Comparison of ENCODE assay signal across 10 mouse cellular contexts in genomic region chr5:139862759-139863158, GRCm38 (mm10). TPM values are rescaled to one million over a fixed set of nuclear protein-coding genes. Genes with fewer than 3 reads are reported as not detected.
DNase-seq lines count a peak whose midpoint lies in the region; ATAC-seq lines count a peak whose summit lies in the region.
"Had no signal": no experiment of that assay in that cellular context is flagged by ENCODE, and none has a peak within 500 bp of the region (broad histone marks: within the 10 kb centered on the region; RNA-seq: fewer than 3 reads in every experiment).

No protein-coding gene starts in this region.

- DNase-seq in forebrain, embryonic 10.5 days (ENCODE audit: extremely low spot score, low spot score), result no peak
- DNase-seq in right cerebral cortex, adult 18-20 months, result peak; percentile 24
- no peak for DNase-seq in right cerebral cortex, postnatal 25 days
- peak; percentile 17 for DNase-seq in heart, postnatal 25 days (ENCODE audit: low spot score)
- peak; percentile 85 for DNase-seq in lung, postnatal 36 days

- no peak overlapping the region for H3K9ac ChIP-seq in forebrain, embryonic 13.5 days

- 29% methylated on average over 4 of the region's 4 CpGs for WGBS in forebrain, embryonic 13.5 days
- WGBS in forebrain, embryonic 10.5 days, result 83% methylated on average over 4 of the region's 4 CpGs

- H3K4me2 ChIP-seq in forebrain, embryonic 13.5 days, result no peak overlapping the region

- ATAC-seq in forebrain, embryonic 13.5 days, result 0 out of 2 replicates have a peak, but pooled peaks have one; percentile 63
- no peak for ATAC-seq in inflammation-experienced regulatory T-cells, adult 6 months
- no peak for ATAC-seq in monocyte, adult 5-6 weeks (replicated peaks; ENCODE audit: insufficient number of reproducible peaks, low FRiP score, low TSS enrichment, poor library complexity, severe bottlenecking)

- H3K4me1 ChIP-seq in forebrain, embryonic 13.5 days, result peaks cover 23% of the 10 kb centered on the region
- H3K4me1 ChIP-seq in forebrain, embryonic 10.5 days, result peaks cover 18% of the 10 kb centered on the region

- no peaks in the 10 kb centered on the region for H3K27me3 ChIP-seq in forebrain, embryonic 13.5 days
- 0 out of 2 replicates have a peak, but pooled peaks cover 7% of the 10 kb centered on the region for H3K27me3 ChIP-seq in forebrain, embryonic 10.5 days (ENCODE audit: poor library complexity, severe bottlenecking)

- no peaks in the 10 kb centered on the region for H3K36me3 ChIP-seq in forebrain, embryonic 13.5 days (ENCODE audit: poor library complexity, severe bottlenecking)
- H3K36me3 ChIP-seq in forebrain, embryonic 10.5 days (replicated peaks), result no peaks in the 10 kb centered on the region

- peak overlapping the region; percentile 6; the same call in 1 of the 2 replicates for H3K27ac ChIP-seq in forebrain, embryonic 13.5 days
- H3K27ac ChIP-seq in forebrain, embryonic 10.5 days, result no peak overlapping the region

- intact Hi-C loops in heart, postnatal 25 days (cut with DNase I), result no loop called here

- no peaks in the 10 kb centered on the region for H3K9me3 ChIP-seq in forebrain, embryonic 13.5 days (replicated peaks)
- H3K9me3 ChIP-seq in forebrain, embryonic 10.5 days, result no peaks in the 10 kb centered on the region

- no peak overlapping the region for H3K4me3 ChIP-seq in forebrain, embryonic 13.5 days
- no peak overlapping the region for H3K4me3 ChIP-seq in forebrain, embryonic 10.5 days

RNA-seq across cellular contexts. Expression of gene Psmg3, which starts 36.1 kb away (rescaled TPM):
- polyA plus RNA-seq in forebrain, embryonic 13.5 days (2015; fragmentation: Nextera tagmentation; extraction: Ambion mirVana), result 85.5 and 88.5 TPM in 2 replicates
- polyA plus RNA-seq in forebrain, embryonic 10.5 days (2016; fragmentation: Nextera tagmentation; extraction: Ambion mirVana), result 99.7 and 103 TPM in 2 replicates
- 10 to 100 TPM; 10.2 to 11.1 TPM for total RNA-seq in heart, postnatal 25 days (2021)
- 10 to 100 TPM; 48.7 to 56.0 (median 50.0) TPM for polyA plus RNA-seq in inflammation-experienced regulatory T-cells, adult 6 months (2017; shearing (Covaris generic))
- 3.5 to 12.3 TPM (median 7.6 TPM) in 3 replicates for total RNA-seq in monocyte, adult 5-6 weeks (2017)

RNA-seq across cellular contexts. Expression of gene Gm26938, which starts 36.6 kb away (rescaled TPM):
- not detected in 2 replicates for polyA plus RNA-seq in forebrain, embryonic 13.5 days (2015; fragmentation: Nextera tagmentation; extraction: Ambion mirVana)
- polyA plus RNA-seq in forebrain, embryonic 10.5 days (2016; fragmentation: Nextera tagmentation; extraction: Ambion mirVana), result 0.31 TPM in 1 of 2 replicates, not detected in the other
- not detected for total RNA-seq in heart, postnatal 25 days (2021)
- not detected for polyA plus RNA-seq in inflammation-experienced regulatory T-cells, adult 6 months (2017; shearing (Covaris generic))
- not detected in 3 replicates for total RNA-seq in monocyte, adult 5-6 weeks (2017)
- polyA plus RNA-seq: small intestine, adult 2 months had no signal

RNA-seq across cellular contexts. Expression of gene Tmem184a, which starts 43.0 kb away (rescaled TPM):
- polyA plus RNA-seq in forebrain, embryonic 13.5 days (2015; fragmentation: Nextera tagmentation; extraction: Ambion mirVana), result 0.05 and 0.20 TPM in 2 replicates
- polyA plus RNA-seq in forebrain, embryonic 10.5 days (2016; fragmentation: Nextera tagmentation; extraction: Ambion mirVana), result 1.4 and 1.8 TPM in 2 replicates
- under 1 TPM; 0.16 to 0.17 TPM for total RNA-seq in heart, postnatal 25 days (2021)
- polyA plus RNA-seq in inflammation-experienced regulatory T-cells, adult 6 months (2017; shearing (Covaris generic)), result under 1 TPM in 1 of 3 experiments, not detected in 2; 0.12 TPM
- 0.67 TPM in 1 of 3 replicates, not detected in the others for total RNA-seq in monocyte, adult 5-6 weeks (2017)

RNA-seq across cellular contexts. Expression of gene Elfn1, which starts 45.0 kb away (rescaled TPM):
- polyA plus RNA-seq in forebrain, embryonic 13.5 days (2015; fragmentation: Nextera tagmentation; extraction: Ambion mirVana), result 0.44 and 1.1 TPM in 2 replicates
- polyA plus RNA-seq in forebrain, embryonic 10.5 days (2016; fragmentation: Nextera tagmentation; extraction: Ambion mirVana), result 0.07 and 0.32 TPM in 2 replicates
- under 1 TPM; 0.13 to 0.14 TPM for total RNA-seq in heart, postnatal 25 days (2021)
- not detected for polyA plus RNA-seq in inflammation-experienced regulatory T-cells, adult 6 months (2017; shearing (Covaris generic))
- total RNA-seq in monocyte, adult 5-6 weeks (2017), result not detected in 3 replicates
- polyA plus RNA-seq: liver, embryonic 16.5 days had no signal

Comparison
In these comparisons a context has a peak if more than half of its experiments do, and no peak if none do; other contexts are left out.
1. DNase-seq: peak in right cerebral cortex, adult 18-20 months (single experiment), heart, postnatal 25 days (single experiment) and lung, postnatal 36 days (single experiment); none in forebrain, embryonic 10.5 days (single experiment) and right cerebral cortex, postnatal 25 days (single experiment).